Mouse (Mus musculus) urinary bladder, postnatal 25 days (tissue): ENCODE results near the gene Fam163b.

Experiments
- DNase-seq: peaks from one replicate; pipeline ENCODE4 v3.0.0; 2022; ENCODE audit warnings: low spot score

The Fam163b gene

GRCm38 (mm10) chr2:27141950-27142693 is at the start of gene Fam163b:
Fam163b (minus strand) TSS chr2:27142491.
- no peak for DNase-seq

GRCm38 (mm10) chr2:27189994-27190393 is 47.7 kb upstream of the Fam163b start:
- DNase-seq = no peak

GRCm38 (mm10) chr2:27187531-27187930 is 45.2 kb upstream of the Fam163b start:
- DNase-seq = no peak

GRCm38 (mm10) chr2:27183734-27184133 is 41.4 kb upstream of the Fam163b start:
- DNase-seq = no peak

GRCm38 (mm10) chr2:27181907-27182306 is 39.6 kb upstream of the Fam163b start:
- DNase-seq = no peak

GRCm38 (mm10) chr2:27179101-27179500 is 36.8 kb upstream of the Fam163b start:
- no peak for DNase-seq

GRCm38 (mm10) chr2:27175696-27176267 is 33.5 kb upstream of the Fam163b start:
- DNase-seq = no peak

- no peak for DNase-seq
These were observed 32.0 kb upstream of the Fam163b start for GRCm38 (mm10) chr2:27174242-27174641.

GRCm38 (mm10) chr2:27166999-27167398 is 24.7 kb upstream of the Fam163b start:
- DNase-seq = no peak

GRCm38 (mm10) chr2:27166074-27166473 is 23.8 kb upstream of the Fam163b start:
- no peak for DNase-seq

GRCm38 (mm10) chr2:27164796-27165590 is 22.7 kb upstream of the Fam163b start, which contains the start of gene Dbh:
Dbh (plus strand) TSS chr2:27165233.
- no peak for DNase-seq

GRCm38 (mm10) chr2:27163851-27164250 is 21.6 kb upstream of the Fam163b start:
- no peak for DNase-seq

- no peak for DNase-seq
These were observed 20.4 kb upstream of the Fam163b start for GRCm38 (mm10) chr2:27162656-27163055.

- DNase-seq = no peak
These were observed 19.2 kb upstream of the Fam163b start for GRCm38 (mm10) chr2:27161526-27161925.

- no peak for DNase-seq
These were observed 14.3 kb upstream of the Fam163b start for GRCm38 (mm10) chr2:27156596-27156995.

- no peak for DNase-seq
These were observed 12.3 kb upstream of the Fam163b start for GRCm38 (mm10) chr2:27154466-27155185.

- DNase-seq = no peak
These were observed 7.2 kb upstream of the Fam163b start for GRCm38 (mm10) chr2:27149457-27149856.

GRCm38 (mm10) chr2:27146840-27147239 is 4.5 kb upstream of the Fam163b start:
- DNase-seq = no peak

GRCm38 (mm10) chr2:27144957-27145356 is 2.7 kb upstream of the Fam163b start:
- DNase-seq = no peak

- DNase-seq = no peak
These were observed 3.9 kb downstream of the Fam163b start for GRCm38 (mm10) chr2:27138356-27138755.

GRCm38 (mm10) chr2:27136789-27137188 is 5.5 kb downstream of the Fam163b start:
- no peak for DNase-seq

- no peak for DNase-seq
These were observed 6.0 kb downstream of the Fam163b start for GRCm38 (mm10) chr2:27136336-27136735.
